Mouse (Mus musculus) megakaryocyte, embryonic 14.5 days (primary cell): ENCODE measurements around the gene Vav1. TPM values are rescaled to one million over a fixed set of nuclear protein-coding genes. Genes with fewer than 3 reads are reported as not detected.

ENCODE experiments used
- H3K27me3 ChIP-seq: replicated peaks from 2 replicates; pipeline ENCODE3; 2012; ENCODE audit warnings: inconsistent platforms
- H3K36me3 ChIP-seq: replicated peaks from 2 replicates; pipeline ENCODE3; 2012; ENCODE audit warnings: low read length, inconsistent platforms, mixed read lengths
- H3K4me1 ChIP-seq: 2 replicates; pipeline ENCODE4 v1.6.1; 2012; ENCODE audit warnings: inconsistent platforms
- H3K4me3 ChIP-seq: replicated peaks from 2 replicates; pipeline ENCODE3; 2012; ENCODE audit warnings: moderate library complexity, mild to moderate bottlenecking, inconsistent platforms
- H3K9me3 ChIP-seq: 2 replicates; pipeline ENCODE4 v1.6.1; 2012; ENCODE audit warnings: inconsistent platforms
- FLI1 ChIP-seq: IDR thresholded peaks from 2 replicates; pipeline ENCODE4 v1.6.1; 2012; ENCODE audit warnings: low read length, inconsistent platforms, mixed read lengths
- GATA1 ChIP-seq: IDR thresholded peaks from 3 replicates; pipeline ENCODE4 v1.6.1; 2012; ENCODE audit warnings: mixed read lengths, low read length, inconsistent platforms, borderline replicate concordance
- polyA plus RNA-seq: library from polyadenylated mRNA; stranded (reverse); fragments of >175 nt; gene quantifications from 2 replicates; pipeline ENCODE4 v1.2.3, GENCODE M21; 2012; ENCODE audit warnings: low replicate concordance; ENCODE audit not compliant: insufficient read depth

Gene Vav1
- polyA plus RNA-seq, 1 experiment = 164 TPM

DNA sequence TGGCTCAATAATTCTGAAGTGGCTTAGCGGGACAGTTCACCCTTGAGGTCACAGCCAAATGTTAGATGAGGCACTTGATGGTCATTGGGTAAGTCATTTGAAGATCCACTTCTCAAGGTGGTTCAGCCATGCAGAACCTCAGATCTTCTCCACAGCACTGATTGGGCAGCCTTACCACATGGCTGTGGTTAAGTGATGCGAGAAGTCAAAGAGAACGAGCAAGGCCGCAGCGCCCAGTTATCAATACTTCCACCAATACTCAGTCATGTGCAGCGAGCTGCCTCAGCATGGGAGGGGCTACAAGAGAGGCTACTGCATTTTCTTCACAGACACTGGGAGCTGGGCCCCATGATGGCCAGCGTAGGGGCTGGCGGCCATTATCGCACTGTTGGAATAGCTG is 14.1 kb downstream of the Vav1 start:
- peaks cover 97% of the 10 kb centered on the region for H3K4me1 ChIP-seq
- TF ChIP-seq GATA1 = no peak
- no peak for TF ChIP-seq FLI1
- no peaks in the 10 kb centered on the region for H3K27me3 ChIP-seq
- H3K36me3 ChIP-seq = peaks cover 91% of the 10 kb centered on the region
- H3K4me3 ChIP-seq = no peak overlapping the region
- peaks cover 5% of the 10 kb centered on the region; the same call in 1 of the 2 replicates for H3K9me3 ChIP-seq

DNA sequence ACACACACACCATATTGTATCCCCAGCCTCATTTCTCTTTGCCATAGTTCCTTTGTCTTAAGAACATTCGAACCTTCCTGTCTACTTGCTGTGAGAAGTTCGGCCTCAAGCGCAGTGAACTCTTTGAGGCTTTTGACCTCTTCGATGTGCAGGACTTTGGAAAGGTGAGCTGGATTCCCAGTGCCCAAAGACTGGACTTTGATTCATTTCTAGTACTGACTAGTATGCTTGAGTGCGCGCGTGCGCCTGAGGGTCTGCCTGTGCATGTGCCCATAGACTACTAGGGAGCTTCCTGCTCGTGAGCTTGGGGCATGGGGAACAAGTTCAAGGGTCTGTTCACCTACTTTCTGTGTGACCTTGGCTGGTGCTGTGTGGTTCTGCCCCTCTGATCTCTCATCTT is 17.0 kb downstream of the Vav1 start:
- H3K9me3 ChIP-seq = no peaks in the 10 kb centered on the region
- peaks cover 98% of the 10 kb centered on the region for H3K36me3 ChIP-seq
- H3K4me1 ChIP-seq = peaks cover 87% of the 10 kb centered on the region

DNA sequence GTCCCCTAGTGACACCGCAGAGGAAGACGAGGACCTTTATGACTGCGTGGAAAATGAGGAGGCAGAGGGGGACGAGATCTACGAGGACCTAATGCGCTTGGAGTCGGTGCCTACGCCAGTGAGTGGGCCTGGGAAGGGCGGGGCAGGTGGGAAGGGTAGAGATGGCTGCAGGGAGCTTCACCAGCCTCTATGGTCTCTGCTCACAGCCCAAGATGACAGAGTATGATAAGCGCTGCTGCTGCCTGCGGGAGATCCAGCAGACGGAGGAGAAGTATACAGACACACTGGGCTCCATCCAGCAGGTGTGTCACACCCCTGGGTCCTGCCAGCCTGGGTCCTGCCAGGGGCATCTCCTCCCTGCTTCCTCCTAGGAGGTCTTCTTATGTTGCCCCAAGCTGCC is 18.1 kb downstream of the Vav1 start:
- Histone ChIP-seq H3K36me3 (peaks cover 98% of the 10 kb centered on the region), H3K27me3 (no peaks in the 10 kb centered on the region), H3K4me1 (peaks cover 84% of the 10 kb centered on the region), H3K9me3 (no peaks in the 10 kb centered on the region), H3K4me3 (no peak overlapping the region)
- TF ChIP-seq FLI1 (no peak), GATA1 (no peak)

More for the DNA sequence above, 17.0 kb downstream of the Vav1 start:
- no peak for TF ChIP-seq GATA1
- no peak for TF ChIP-seq FLI1
- Histone ChIP-seq H3K27me3 (no peaks in the 10 kb centered on the region), H3K4me3 (no peak overlapping the region)

DNA sequence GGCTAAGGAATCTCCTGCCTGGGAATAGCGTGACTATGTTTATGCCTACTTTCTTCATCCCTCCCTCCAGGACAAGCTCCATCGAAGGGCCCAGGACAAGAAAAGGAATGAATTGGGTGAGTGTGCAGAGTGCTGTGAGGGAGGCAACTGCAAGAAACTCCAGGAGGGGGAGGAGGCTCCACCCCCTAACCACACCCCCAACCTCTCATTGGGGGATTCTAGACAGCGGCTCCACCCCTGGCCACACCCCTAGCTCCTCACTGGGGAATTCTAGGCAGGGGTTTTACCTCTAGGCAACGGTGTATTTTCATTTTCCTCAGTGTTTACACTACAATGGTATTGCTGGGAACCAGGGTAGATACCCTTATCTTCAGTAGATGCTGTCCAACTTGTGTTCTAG is 26.7 kb downstream of the Vav1 start:
- TF ChIP-seq GATA1 (no peak), FLI1 (no peak)
- no peaks in the 10 kb centered on the region for H3K27me3 ChIP-seq
- peaks cover 44% of the 10 kb centered on the region for H3K4me1 ChIP-seq
- no peaks in the 10 kb centered on the region for H3K9me3 ChIP-seq
- H3K36me3 ChIP-seq = peaks cover 99% of the 10 kb centered on the region
- H3K4me3 ChIP-seq = no peak overlapping the region

DNA sequence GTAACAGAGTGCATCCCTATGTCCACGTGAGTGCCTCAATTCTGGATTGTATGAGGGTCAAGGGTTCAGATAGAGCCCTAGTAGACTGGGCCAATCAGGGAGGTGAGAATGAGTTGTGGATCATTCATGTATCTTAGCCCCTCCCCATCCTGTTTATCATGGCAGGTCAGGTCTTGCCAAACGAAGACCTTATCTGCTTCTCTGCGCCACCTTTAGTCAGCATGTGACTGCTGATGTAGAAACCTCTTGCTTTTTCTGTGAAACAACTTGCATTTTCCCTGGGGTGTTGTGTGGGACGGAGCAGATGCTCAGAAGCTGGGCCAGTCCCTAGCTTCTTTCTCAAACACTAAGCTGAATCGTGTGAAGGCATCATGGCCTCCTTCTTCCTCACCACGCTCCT is 28.2 kb downstream of the Vav1 start:
- Histone ChIP-seq H3K27me3 (no peaks in the 10 kb centered on the region), H3K4me3 (no peak overlapping the region), H3K36me3 (peaks cover 99% of the 10 kb centered on the region), H3K9me3 (no peaks in the 10 kb centered on the region), H3K4me1 (peaks cover 44% of the 10 kb centered on the region)
- no peak for TF ChIP-seq GATA1
- TF ChIP-seq FLI1 = no peak

DNA sequence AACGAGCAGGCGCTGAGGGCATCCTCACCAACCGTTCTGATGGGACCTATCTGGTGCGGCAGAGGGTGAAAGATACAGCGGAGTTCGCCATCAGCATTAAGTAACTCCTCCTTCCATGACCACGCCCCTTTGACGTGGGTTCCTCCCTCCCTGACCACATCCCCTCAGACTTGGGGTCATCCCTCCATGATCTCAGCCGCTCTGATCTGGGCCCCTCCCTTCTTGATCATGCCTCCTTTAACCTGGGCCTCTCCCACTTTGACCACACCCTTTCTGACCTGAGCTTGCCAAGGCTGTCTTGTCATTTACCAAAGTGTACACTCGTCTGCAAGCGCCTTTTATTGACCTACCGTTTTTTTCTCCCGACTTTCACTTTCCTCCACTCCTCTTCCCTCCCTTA is 32.9 kb downstream of the Vav1 start:
- H3K4me3 ChIP-seq = no peak overlapping the region
- no peaks in the 10 kb centered on the region for H3K27me3 ChIP-seq
- peaks cover 62% of the 10 kb centered on the region for H3K4me1 ChIP-seq
- TF ChIP-seq GATA1 (no peak), FLI1 (no peak)
- H3K9me3 ChIP-seq = no peaks in the 10 kb centered on the region
- peaks cover 100% of the 10 kb centered on the region for H3K36me3 ChIP-seq

GRCm38 (mm10) chr17:57327615-57328014 is 48.7 kb downstream of the Vav1 start:
- Histone ChIP-seq H3K4me3 (no peak overlapping the region), H3K4me1 (peaks cover 48% of the 10 kb centered on the region), H3K27me3 (no peaks in the 10 kb centered on the region), H3K9me3 (no peaks in the 10 kb centered on the region), H3K36me3 (peaks cover 83% of the 10 kb centered on the region)
- TF ChIP-seq GATA1 = no peak
- no peak for TF ChIP-seq FLI1

DNA sequence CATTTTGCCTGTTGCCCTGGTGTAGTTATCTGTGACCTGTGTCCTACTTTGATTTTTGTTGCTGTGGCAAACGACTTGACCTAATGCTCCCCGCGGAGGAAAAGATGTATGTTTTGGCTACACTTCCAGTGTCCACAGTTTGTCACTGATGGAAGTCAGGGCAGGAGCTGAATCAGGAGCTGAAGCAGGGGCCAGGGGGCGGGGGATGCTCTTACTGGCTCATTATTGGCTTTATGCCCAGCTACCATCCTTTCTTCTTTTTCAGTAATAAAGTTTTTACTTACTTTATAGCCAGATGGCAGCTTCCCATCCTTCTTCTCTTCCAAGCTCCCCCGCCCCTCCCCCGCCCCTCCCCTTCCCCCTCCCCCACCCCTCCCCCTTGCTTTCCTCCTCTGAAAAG is 50.0 kb downstream of the Vav1 start:
- Histone ChIP-seq H3K36me3 (peaks cover 70% of the 10 kb centered on the region), H3K27me3 (no peaks in the 10 kb centered on the region), H3K4me3 (no peak overlapping the region), H3K4me1 (peaks cover 60% of the 10 kb centered on the region), H3K9me3 (no peaks in the 10 kb centered on the region)
- TF ChIP-seq GATA1 = no peak
- no peak for TF ChIP-seq FLI1

GRCm38 (mm10) chr17:57330993-57331392 is 52.1 kb downstream of the Vav1 start:
- peaks cover 49% of the 10 kb centered on the region for H3K36me3 ChIP-seq
- TF ChIP-seq FLI1 (no peak), GATA1 (no peak)
- H3K27me3 ChIP-seq = no peaks in the 10 kb centered on the region
- H3K4me1 ChIP-seq = peaks cover 80% of the 10 kb centered on the region
- H3K9me3 ChIP-seq = no peaks in the 10 kb centered on the region
- H3K4me3 ChIP-seq = no peak overlapping the region

DNA sequence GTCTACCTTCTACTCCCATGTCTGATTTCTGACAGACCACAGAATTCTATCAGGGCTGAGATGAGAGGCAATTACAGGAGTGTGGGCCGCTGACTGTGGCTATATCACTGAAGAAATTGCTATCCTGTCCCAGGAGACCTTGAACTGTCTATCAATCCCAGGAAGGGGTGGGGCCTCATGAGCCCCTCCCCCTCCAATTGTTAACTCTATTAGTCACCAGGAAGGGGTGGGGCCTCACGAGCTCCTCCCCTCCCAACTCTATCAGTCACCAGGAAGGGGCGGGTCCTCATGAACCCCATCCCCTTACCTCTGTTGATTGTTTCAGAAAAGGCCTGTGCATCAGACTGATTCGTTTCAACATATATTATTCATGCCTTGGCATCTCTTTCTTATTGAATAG is 53.3 kb downstream of the Vav1 start:
- no peak for TF ChIP-seq GATA1
- Histone ChIP-seq H3K9me3 (no peaks in the 10 kb centered on the region), H3K4me1 (peaks cover 84% of the 10 kb centered on the region), H3K36me3 (peaks cover 37% of the 10 kb centered on the region), H3K27me3 (peaks cover 1% of the 10 kb centered on the region), H3K4me3 (no peak overlapping the region)
